Mouse (Mus musculus): ENCODE data around the gene Chit1.

DNA sequence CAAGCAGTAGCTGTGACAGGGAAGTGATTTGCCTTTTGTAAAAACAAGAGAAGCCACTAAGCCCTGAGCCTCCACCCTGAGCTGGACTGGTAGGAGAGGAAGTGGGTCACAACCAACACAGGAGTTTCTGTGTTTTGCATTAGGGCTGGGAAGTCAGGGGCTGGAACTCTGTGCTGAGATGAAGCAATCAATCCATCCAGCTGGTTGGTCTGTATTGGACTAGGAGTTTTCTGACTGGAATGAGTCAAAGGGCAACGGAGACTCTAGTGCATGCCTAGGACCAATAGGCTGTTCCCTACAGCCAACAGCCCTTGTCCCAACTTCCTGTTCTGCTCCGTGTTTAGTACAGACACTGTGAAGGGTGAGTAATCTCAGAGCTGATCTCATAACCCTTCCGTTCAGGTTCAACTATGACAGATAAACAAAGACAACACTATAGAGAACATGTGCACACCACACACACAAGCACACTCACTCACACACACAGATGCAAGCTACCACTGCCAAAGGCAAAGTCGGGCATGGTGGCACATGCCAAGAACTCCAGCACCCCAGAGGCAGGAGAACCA lies 45.7 kb upstream of the Chit1 start:
- TF ChIP-seq POLR2A (IDR thresholded peaks at IDR 0.05; ENCODE audit: low read depth, low read length): no peak
- TF ChIP-seq CTCF (IDR thresholded peaks at IDR 0.05; ENCODE audit: extremely low read depth, insufficient read length, insufficient replicate concordance, low read depth, low read length): no peak
